Mouse (Mus musculus): Measurements from ENCODE around the gene Gprc6a. TPM values are rescaled to one million over a fixed set of nuclear protein-coding genes. Genes with fewer than 3 reads are reported as not detected.
A peak's percentile ranks its signal among the peaks of the same experiment; 100 is the strongest.

Gene Gprc6a
- total RNA-seq, 1 experiment from 2014 or later, result not detected

GRCm38 (mm10) chr10:51595001-51595931 lies 36.0 kb downstream of the Gprc6a start:
- peak; percentile 56 for ATAC-seq (ENCODE audit: extremely low read depth, insufficient number of reproducible peaks, low FRiP score, poor library complexity, severe bottlenecking)

DNA sequence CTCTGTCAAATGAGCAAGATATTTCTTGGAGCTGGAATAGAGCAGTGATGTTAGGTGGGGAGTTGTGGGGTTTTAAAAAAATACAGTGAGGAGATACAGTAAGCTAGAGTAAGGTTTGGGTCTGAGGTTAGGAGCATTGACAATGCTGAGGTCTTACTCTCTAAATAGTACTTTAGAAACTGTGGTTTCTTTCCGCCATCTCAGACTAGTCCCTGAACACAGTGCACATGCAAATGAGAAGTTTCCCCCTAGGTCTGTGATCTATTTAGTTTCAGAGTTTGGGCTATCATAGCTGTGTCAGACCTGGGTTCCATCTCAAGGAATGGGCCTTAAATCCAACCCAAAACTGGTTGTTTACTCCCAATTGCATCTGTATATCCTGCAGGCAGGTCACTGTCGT lies 39.7 kb downstream of the Gprc6a start:
- no peak for ATAC-seq (ENCODE audit: extremely low read depth, insufficient number of reproducible peaks, low FRiP score, poor library complexity, severe bottlenecking)

GRCm38 (mm10) chr10:51590139-51590574 lies 41.1 kb downstream of the Gprc6a start, which contains the start of gene Fam162b:
Fam162b (minus strand) TSS chr10:51590517.
- no peak for ATAC-seq (ENCODE audit: extremely low read depth, insufficient number of reproducible peaks, low FRiP score, poor library complexity, severe bottlenecking)

DNA sequence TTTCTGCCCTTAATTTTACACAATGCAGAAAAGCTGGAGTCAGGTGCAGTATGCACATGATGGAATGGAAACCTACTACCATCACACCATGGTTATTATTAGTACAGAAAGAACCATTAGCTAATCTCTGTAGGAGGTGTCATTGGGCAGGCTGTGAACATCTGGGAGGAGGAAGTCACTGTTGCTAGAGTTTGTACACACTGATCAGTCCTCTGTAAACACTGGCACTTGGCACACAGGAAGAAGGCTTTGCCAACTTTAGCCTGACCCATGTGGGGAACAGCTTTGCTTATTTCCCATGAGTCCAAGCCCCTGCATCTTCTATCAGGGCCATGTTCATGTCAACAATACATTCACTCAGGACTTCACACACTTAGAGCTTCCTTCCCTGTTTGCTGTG lies 46.3 kb downstream of the Gprc6a start:
- no peak for ATAC-seq (ENCODE audit: extremely low read depth, insufficient number of reproducible peaks, low FRiP score, poor library complexity, severe bottlenecking)

GRCm38 (mm10) chr10:51584378-51584777 lies 46.9 kb downstream of the Gprc6a start:
- no peak for ATAC-seq (ENCODE audit: extremely low read depth, insufficient number of reproducible peaks, low FRiP score, poor library complexity, severe bottlenecking)

GRCm38 (mm10) chr10:51571225-51571996 lies 59.9 kb downstream of the Gprc6a start:
- peak; percentile 97 for ATAC-seq (ENCODE audit: extremely low read depth, insufficient number of reproducible peaks, low FRiP score, poor library complexity, severe bottlenecking)

Other genes starting within 250 kb of the Gprc6a start
- gene Gm49339, start 150.8 kb downstream of the Gprc6a start, total RNA-seq (2017), result 45.4 and 66.6 TPM in 2 replicates
- gene Lilr4b, start 150.8 kb downstream of the Gprc6a start, total RNA-seq (2017), result 1,031 and 1,160 TPM in 2 replicates
- 1,862 and 1,947 TPM in 2 replicates for gene Lilrb4a, start 140.5 kb downstream of the Gprc6a start, total RNA-seq (2017)
- not detected in 2 replicates for gene Fam162b, start 40.9 kb downstream of the Gprc6a start, total RNA-seq (2017)
- not detected in 2 replicates for gene Rfx6, start 46.3 kb upstream of the Gprc6a start, total RNA-seq (2017)